Mouse (Mus musculus) left cerebral cortex, adult 2 months (tissue): ENCODE measurements at regions not wholly inside any gene's neighbourhood (a gene's known extent, or its start where the extent isn't known, plus 50 kb on each side); places are given as distances from the start of the nearest gene placed in this dataset.

Experiments used
- DNase-seq, 2 experiments: peaks; one replicate each; pipeline ENCODE4 v3.0.0; 2021 to 2022; ENCODE audit warnings: low spot score in 2 of 2, mixed read lengths in 1 of 2; ENCODE audit errors: extremely low spot score in 1 of 2
- H3K27ac ChIP-seq: fragments of 200-600 bp; 2 replicates; pipeline ENCODE4 v1.8.1; 2022
- H3K4me3 ChIP-seq: fragments of 200-600 bp; 2 replicates; pipeline ENCODE4 v1.8.1; 2022
- CTCF ChIP-seq: fragments of 200-600 bp; IDR thresholded peaks from 2 replicates; pipeline ENCODE4 v1.8.1; 2022; ENCODE audit warnings: antibody characterized with exemption, mild to moderate bottlenecking, moderate library complexity
- intact Hi-C: fragments of 180-260 bp; cut with DNase I; formaldehyde crosslinking; loops from one replicate; pipeline ENCODE4 v1.15.1; 2025

GRCm38 (mm10) chr3:102386091-102386490 is 83.6 kb upstream of the Ngf start:
- intact Hi-C loops, result no loop called here
- Histone ChIP-seq H3K4me3 (no peak overlapping the region), H3K27ac (no peak overlapping the region)
- DNase-seq, result no peak
- TF ChIP-seq CTCF, result no peak

DNA sequence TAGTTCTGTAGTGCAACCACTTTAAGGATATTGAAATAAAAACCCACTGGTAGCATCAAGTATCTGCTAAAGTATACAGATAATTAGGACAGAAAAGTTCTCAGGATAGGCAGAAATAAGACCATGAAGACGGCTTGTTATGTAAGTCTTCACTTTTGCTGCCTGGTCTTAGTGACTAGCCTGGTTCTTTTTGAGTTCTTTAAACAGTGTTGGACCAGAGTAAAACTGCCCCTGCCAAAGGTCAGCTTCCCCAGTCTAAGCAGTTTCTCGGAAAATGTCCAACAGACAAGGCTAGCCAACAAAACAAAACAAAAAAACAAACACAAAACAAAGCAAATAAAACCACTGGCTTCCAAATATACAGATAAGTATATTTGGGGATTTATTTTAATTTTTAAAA is 85.1 kb upstream of the Ngf start:
- H3K27ac ChIP-seq, result no peak overlapping the region

GRCm38 (mm10) chr3:102383671-102384070 is 86.0 kb upstream of the Ngf start:
- no peak for DNase-seq
- intact Hi-C loops, result no loop called here
- Histone ChIP-seq H3K27ac (no peak overlapping the region), H3K4me3 (no peak overlapping the region)
- TF ChIP-seq CTCF, result no peak

More for the DNA sequence above, 85.1 kb upstream of the Ngf start:
- no peak for TF ChIP-seq CTCF
- intact Hi-C loops, result no loop called here
- H3K4me3 ChIP-seq, result no peak overlapping the region
- no peak for DNase-seq

DNA sequence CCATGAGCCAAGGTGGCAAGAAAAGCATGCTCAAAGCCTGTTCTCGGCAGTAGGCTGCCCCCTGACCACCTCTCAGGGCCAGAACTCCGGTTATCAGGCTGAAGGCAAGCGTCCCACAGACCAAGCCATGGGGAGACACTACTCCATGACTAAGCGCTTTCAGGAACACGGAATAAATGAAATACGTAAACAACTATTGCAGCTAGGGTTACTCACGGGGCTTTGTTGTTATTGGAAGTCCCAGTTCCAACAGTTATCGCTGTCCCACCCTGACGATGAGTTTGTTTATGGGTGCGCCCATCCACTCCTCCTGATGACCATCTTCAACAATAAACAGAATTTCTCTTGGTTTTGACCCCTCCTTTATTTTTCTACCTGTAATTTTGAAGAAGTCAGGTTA is 88.0 kb upstream of the Ngf start:
- intact Hi-C loops, result no loop called here
- DNase-seq, result no peak
- no peak overlapping the region for H3K4me3 ChIP-seq

DNA sequence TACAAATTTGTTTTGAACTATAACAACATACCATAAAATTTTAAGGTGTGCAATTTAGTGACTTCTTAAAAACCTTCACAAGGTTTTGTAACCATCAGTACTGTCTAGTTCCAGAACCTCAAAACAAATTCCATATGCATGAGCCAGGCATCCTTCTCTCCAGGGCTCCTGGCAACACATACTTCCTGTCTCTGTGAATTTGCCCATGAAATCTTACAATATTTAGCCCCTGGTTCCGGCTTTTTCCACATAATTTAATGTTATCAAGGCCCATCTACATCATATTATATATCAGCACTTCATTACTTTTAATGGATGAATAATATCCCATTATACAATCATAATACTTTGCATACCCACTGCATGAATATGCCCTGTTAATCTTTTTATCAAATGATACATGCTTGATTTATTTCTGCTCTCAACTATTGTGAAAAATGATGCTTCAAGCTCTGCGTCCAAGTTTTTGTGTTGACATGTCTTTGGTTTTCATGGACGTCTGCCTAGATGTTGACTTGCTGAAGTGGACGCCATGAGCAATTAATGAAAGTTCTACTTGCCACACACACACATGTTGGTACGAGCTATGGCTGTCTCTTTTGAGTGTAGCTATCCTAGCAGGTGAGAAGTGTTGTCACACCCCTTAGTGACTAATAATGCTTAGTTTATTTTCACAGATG is 95.2 kb upstream of the Ngf start:
- no peak for TF ChIP-seq CTCF
- no peak for DNase-seq
- intact Hi-C loops, result no loop called here

More for the DNA sequence above, 88.0 kb upstream of the Ngf start:
- TF ChIP-seq CTCF, result no peak
- H3K27ac ChIP-seq, result no peak overlapping the region

GRCm38 (mm10) chr3:102372205-102372899 is 97.4 kb upstream of the Ngf start:
- Histone ChIP-seq H3K4me3 (no peak overlapping the region), H3K27ac (no peak overlapping the region)
- no peak for TF ChIP-seq CTCF
- intact Hi-C loops, result no loop called here
- no peak for DNase-seq

More for the DNA sequence above, 95.2 kb upstream of the Ngf start:
- Histone ChIP-seq H3K4me3 (no peak overlapping the region), H3K27ac (no peak overlapping the region)

DNA sequence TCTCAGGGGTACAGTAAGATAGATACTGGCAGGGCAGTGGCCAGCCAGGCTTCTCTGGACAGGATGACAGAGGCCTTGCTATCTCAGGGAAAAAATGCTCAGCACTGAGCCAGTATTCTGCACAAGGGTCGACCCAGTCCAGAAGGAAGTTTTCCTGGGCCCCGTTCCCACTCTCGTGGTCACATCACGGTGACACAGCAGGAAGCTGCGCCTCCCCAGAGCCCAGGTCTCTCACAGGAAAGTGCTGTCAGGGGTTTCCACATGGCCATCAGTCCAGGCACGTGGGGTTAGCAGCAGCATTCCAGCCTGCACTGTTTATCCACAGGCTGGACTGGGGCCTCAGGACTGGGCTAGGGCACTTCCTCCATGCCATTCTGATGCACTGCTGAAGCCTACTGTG is 103.5 kb upstream of the Ngf start:
- intact Hi-C loops, result no loop called here
- H3K4me3 ChIP-seq, result no peak overlapping the region
- DNase-seq, result no peak
- TF ChIP-seq CTCF, result no peak
- H3K27ac ChIP-seq, result no peak overlapping the region

DNA sequence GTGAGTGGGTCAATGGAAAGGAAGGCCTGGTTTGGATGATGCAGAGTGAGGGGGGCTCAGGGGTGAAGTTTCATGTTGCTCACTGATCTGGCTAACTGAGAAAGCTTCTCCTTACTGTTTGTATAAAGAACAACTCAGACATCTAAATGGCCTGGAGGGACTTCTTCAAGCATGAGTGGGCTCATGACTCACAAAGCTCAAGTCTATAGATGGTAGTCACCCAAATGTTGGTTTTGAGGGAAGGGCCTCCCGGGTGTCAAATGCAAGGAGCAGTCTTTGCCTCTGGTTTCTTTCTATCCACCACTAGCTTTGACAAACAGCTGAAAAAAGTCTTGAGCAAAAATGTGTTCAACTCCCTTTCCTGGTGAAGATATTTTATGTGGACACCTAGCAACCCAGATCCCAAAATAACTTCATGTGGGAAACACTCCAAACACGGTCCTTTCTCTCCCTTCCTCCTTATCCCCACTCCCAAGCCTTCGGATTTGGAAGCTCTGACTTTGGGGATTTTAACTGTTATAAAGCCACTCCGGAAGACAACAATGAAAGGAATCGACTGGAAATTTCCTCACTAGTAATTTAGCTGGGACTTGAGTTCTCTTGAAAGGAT is 105.3 kb upstream of the Ngf start:
- intact Hi-C loops, result no loop called here
- H3K4me3 ChIP-seq, result no peak overlapping the region
- no peak overlapping the region for H3K27ac ChIP-seq
- no peak for TF ChIP-seq CTCF
- DNase-seq, result no peak

GRCm38 (mm10) chr3:102360732-102361280 is 108.9 kb upstream of the Ngf start:
- no peak overlapping the region for H3K27ac ChIP-seq
- TF ChIP-seq CTCF, result no peak
- DNase-seq, result peak in 1 of 2 experiments; percentile 18
- intact Hi-C loops, result no loop called here
- no peak overlapping the region for H3K4me3 ChIP-seq

GRCm38 (mm10) chr3:102358801-102359200 is 110.9 kb upstream of the Ngf start:
- H3K27ac ChIP-seq, result no peak overlapping the region
- H3K4me3 ChIP-seq, result no peak overlapping the region
- DNase-seq, result no peak
- intact Hi-C loops, result no loop called here
- no peak for TF ChIP-seq CTCF

DNA sequence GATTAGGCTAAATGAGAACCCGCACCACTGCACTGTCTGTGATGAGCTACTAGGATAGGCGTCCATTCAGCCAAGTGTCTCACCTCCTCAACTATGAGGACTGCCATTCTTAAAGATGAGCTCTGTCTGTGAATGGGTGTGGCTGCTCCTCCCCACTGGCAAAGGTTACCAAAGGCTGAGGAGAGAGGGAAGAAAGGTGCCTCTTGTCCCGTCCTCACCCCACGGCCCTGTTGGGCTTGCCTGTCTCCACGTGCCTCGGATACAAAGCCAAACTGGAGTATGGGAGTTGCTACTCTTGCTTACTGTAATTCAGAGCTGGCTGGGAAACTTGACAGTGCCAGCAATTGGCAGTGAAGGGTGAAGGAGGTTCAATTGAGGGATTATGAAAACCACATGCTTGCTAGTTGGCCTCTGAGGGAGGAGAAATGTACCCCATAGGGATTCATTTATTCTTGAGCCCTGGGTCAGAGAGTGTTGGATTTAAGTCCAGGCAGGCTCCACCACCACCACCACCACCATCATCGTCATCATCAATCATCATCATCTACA is 112.6 kb upstream of the Ngf start:
- no peak for DNase-seq
- Histone ChIP-seq H3K27ac (no peak overlapping the region), H3K4me3 (no peak overlapping the region)
- intact Hi-C loops, result no loop called here
- TF ChIP-seq CTCF, result no peak

DNA sequence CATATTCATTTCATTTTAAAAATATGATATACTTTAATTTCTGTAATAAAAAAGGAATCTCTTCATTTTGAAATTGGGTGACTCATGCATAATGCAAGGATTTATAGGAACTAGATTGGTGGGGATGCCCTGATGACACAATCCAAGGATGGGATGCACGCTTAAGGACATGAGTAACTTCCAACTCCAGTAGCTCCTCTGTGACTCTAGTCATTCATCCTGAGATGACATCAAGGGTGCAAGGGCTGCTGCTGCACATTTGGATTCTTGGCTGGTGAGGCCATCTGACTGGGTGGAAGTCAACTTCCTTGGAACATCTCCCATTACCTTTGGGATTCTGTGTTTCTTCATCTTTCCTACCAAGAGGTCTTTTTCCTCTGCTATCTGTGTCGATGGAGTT is 114.4 kb upstream of the Ngf start:
- no peak for TF ChIP-seq CTCF
- Histone ChIP-seq H3K27ac (no peak overlapping the region), H3K4me3 (no peak overlapping the region)
- intact Hi-C loops, result no loop called here
- DNase-seq, result no peak
